7 mouse cellular contexts compared by ENCODE assay signal in genomic region chr6:124745490-124746295, GRCm38 (mm10). TPM values are rescaled to one million over a fixed set of nuclear protein-coding genes. Genes with fewer than 3 reads are reported as not detected.
DNase-seq lines count a peak whose midpoint lies in the region; ATAC-seq and TF ChIP-seq lines count a peak whose summit lies in the region.

No protein-coding gene starts in this region.

- H3K4me3 ChIP-seq in embryonic facial prominence, embryonic 12.5 days = peak overlapping the region; percentile 47
- peak overlapping the region; percentile 54 for H3K4me3 ChIP-seq in limb, embryonic 11.5 days (ENCODE audit: low read depth, low read length)
- peak overlapping the region; percentile 50 for H3K4me3 ChIP-seq in midbrain, embryonic 13.5 days (replicated peaks)
- H3K4me3 ChIP-seq in small intestine, adult 2 months (ENCODE audit: low read depth, low read length) = peak overlapping the region; percentile 76

- peak overlapping the region; percentile 83 for H3K9ac ChIP-seq in embryonic facial prominence, embryonic 12.5 days
- peak overlapping the region; percentile 84 for H3K9ac ChIP-seq in limb, embryonic 11.5 days (ENCODE audit: low read length)
- peak overlapping the region; percentile 80 for H3K9ac ChIP-seq in midbrain, embryonic 13.5 days (replicated peaks)

- peak overlapping the region; percentile 96 for H3K4me2 ChIP-seq in embryonic facial prominence, embryonic 12.5 days (replicated peaks)
- peak overlapping the region; percentile 97 for H3K4me2 ChIP-seq in limb, embryonic 11.5 days (ENCODE audit: low read depth, severe bottlenecking)
- peak overlapping the region; percentile 97 for H3K4me2 ChIP-seq in midbrain, embryonic 13.5 days (replicated peaks)

- DNase-seq in adrenal gland, postnatal 36 days = peak; percentile 95 to 96
- peak; percentile 94 to 95 for DNase-seq in heart, adult 18-20 months
- peak; percentile 94 for DNase-seq in kidney, adult 18-20 months
- DNase-seq in limb, embryonic 11.5 days (ENCODE audit: low spot score) = peak; percentile 96

- peaks cover 64% of the 10 kb centered on the region for H3K36me3 ChIP-seq in embryonic facial prominence, embryonic 12.5 days
- H3K36me3 ChIP-seq in limb, embryonic 11.5 days (ENCODE audit: control insufficient read depth, insufficient read depth, low read length) = peaks cover 32% of the 10 kb centered on the region
- peaks cover 59% of the 10 kb centered on the region for H3K36me3 ChIP-seq in midbrain, embryonic 13.5 days
- H3K36me3 ChIP-seq in small intestine, adult 2 months (ENCODE audit: control insufficient read depth, insufficient read depth, low read length) = peaks cover 26% of the 10 kb centered on the region

- WGBS in embryonic facial prominence, embryonic 12.5 days = 1% methylated on average over 76 of the region's 85 CpGs
- WGBS in limb, embryonic 11.5 days = under 1% methylated on average over 85 of the region's 85 CpGs
- WGBS in midbrain, embryonic 13.5 days = under 1% methylated on average over 85 of the region's 85 CpGs
- under 1% methylated on average over 85 of the region's 85 CpGs for WGBS in small intestine, adult 2 months

- H3K9me3 ChIP-seq in embryonic facial prominence, embryonic 12.5 days = no peaks in the 10 kb centered on the region
- H3K9me3 ChIP-seq in limb, embryonic 11.5 days (ENCODE audit: control insufficient read depth, low read length) = no peaks in the 10 kb centered on the region
- no peaks in the 10 kb centered on the region for H3K9me3 ChIP-seq in midbrain, embryonic 13.5 days

- H3K27ac ChIP-seq in embryonic facial prominence, embryonic 12.5 days = peak overlapping the region; percentile 88
- peak overlapping the region; percentile 75 for H3K27ac ChIP-seq in limb, embryonic 11.5 days (replicated peaks; ENCODE audit: low read depth, low read length)
- H3K27ac ChIP-seq in midbrain, embryonic 13.5 days = peak overlapping the region; percentile 93
- peak overlapping the region; percentile 63 for H3K27ac ChIP-seq in small intestine, adult 2 months (ENCODE audit: insufficient read depth, low read depth, low read length)

- peak; percentile 80 for TF ChIP-seq CTCF in small intestine, adult 2 months (IDR thresholded peaks at IDR 0.05; ENCODE audit: extremely low read depth, insufficient read length, insufficient replicate concordance, low read depth, low read length)

- no peaks in the 10 kb centered on the region for H3K27me3 ChIP-seq in embryonic facial prominence, embryonic 12.5 days
- no peaks in the 10 kb centered on the region for H3K27me3 ChIP-seq in limb, embryonic 11.5 days (ENCODE audit: control insufficient read depth, insufficient read depth, low read length)
- no peaks in the 10 kb centered on the region for H3K27me3 ChIP-seq in midbrain, embryonic 13.5 days
- no peaks in the 10 kb centered on the region for H3K27me3 ChIP-seq in small intestine, adult 2 months (ENCODE audit: control insufficient read depth, insufficient read depth, low read length)

- H3K4me1 ChIP-seq in embryonic facial prominence, embryonic 12.5 days = peaks cover 28% of the 10 kb centered on the region
- peaks cover 23% of the 10 kb centered on the region for H3K4me1 ChIP-seq in limb, embryonic 11.5 days (ENCODE audit: control insufficient read depth, insufficient read depth, low read length)
- H3K4me1 ChIP-seq in midbrain, embryonic 13.5 days (replicated peaks) = peaks cover 29% of the 10 kb centered on the region
- peaks cover 13% of the 10 kb centered on the region for H3K4me1 ChIP-seq in small intestine, adult 2 months (ENCODE audit: control insufficient read depth, insufficient read depth, insufficient read length, low read length)

- peak; percentile 77 for ATAC-seq in embryonic facial prominence, embryonic 12.5 days (ENCODE audit: insufficient number of reproducible peaks, insufficient read depth, low FRiP score, low TSS enrichment)
- ATAC-seq in limb, embryonic 11.5 days (ENCODE audit: insufficient number of reproducible peaks, low FRiP score, low TSS enrichment, low read depth) = peak; percentile 80
- peak; percentile 83 for ATAC-seq in midbrain, embryonic 13.5 days

- no peak; the same call in 1 of the 2 replicates for TF ChIP-seq POLR2A in small intestine, adult 2 months (IDR thresholded peaks at IDR 0.05; ENCODE audit: low read depth, low read length)

RNA-seq across cellular contexts. Expression of gene Grcc10, which starts 4.5 kb away (rescaled TPM):
- 100 to 1,000 TPM; 331 to 397 TPM for total RNA-seq in adrenal gland, postnatal 36 days (2021)
- 498 and 530 TPM in 2 replicates for polyA plus RNA-seq in embryonic facial prominence, embryonic 12.5 days (2016; fragmentation: Nextera tagmentation; extraction: Ambion mirVana)
- 100 to 1,000 TPM; 277 to 290 TPM for total RNA-seq in heart, adult 18-20 months (2021)
- polyA plus RNA-seq in limb, embryonic 11.5 days (2014; fragmentation: Nextera tagmentation; extraction: Ambion mirVana) = 491 and 549 TPM in 2 replicates
- polyA plus RNA-seq in midbrain, embryonic 13.5 days (2015; fragmentation: Nextera tagmentation; extraction: Ambion mirVana) = 710 and 725 TPM in 2 replicates
- polyA plus RNA-seq in small intestine, adult 2 months (2012; rRNA removed) = 80.4 and 143 TPM in 2 replicates

RNA-seq across cellular contexts. Expression of gene Ptpn6, which starts 7.2 kb away (rescaled TPM):
- total RNA-seq in adrenal gland, postnatal 36 days (2021) = 1 to 10 TPM; 5.5 to 9.6 TPM
- polyA plus RNA-seq in embryonic facial prominence, embryonic 12.5 days (2016; fragmentation: Nextera tagmentation; extraction: Ambion mirVana) = 6.7 TPM in 2 replicates
- 10 to 100 TPM in 1 of 2 experiments, 1 to 10 TPM in 1; 3.0 to 12.9 TPM for total RNA-seq in heart, adult 18-20 months (2021)
- polyA plus RNA-seq in limb, embryonic 11.5 days (2014; fragmentation: Nextera tagmentation; extraction: Ambion mirVana) = 7.8 and 8.7 TPM in 2 replicates
- polyA plus RNA-seq in midbrain, embryonic 13.5 days (2015; fragmentation: Nextera tagmentation; extraction: Ambion mirVana) = 3.4 and 4.1 TPM in 2 replicates
- polyA plus RNA-seq in small intestine, adult 2 months (2012; rRNA removed) = 23.0 and 41.0 TPM in 2 replicates

RNA-seq across cellular contexts. Expression of gene Gm45234, which starts 10.1 kb away (rescaled TPM):
- under 1 TPM in 1 of 2 experiments, not detected in 1; 0.56 TPM for total RNA-seq in adrenal gland, postnatal 36 days (2021)
- not detected in 2 replicates for polyA plus RNA-seq in embryonic facial prominence, embryonic 12.5 days (2016; fragmentation: Nextera tagmentation; extraction: Ambion mirVana)
- total RNA-seq in heart, adult 18-20 months (2021) = not detected
- 0.13 TPM in 1 of 2 replicates, not detected in the other for polyA plus RNA-seq in limb, embryonic 11.5 days (2014; fragmentation: Nextera tagmentation; extraction: Ambion mirVana)
- not detected in 2 replicates for polyA plus RNA-seq in midbrain, embryonic 13.5 days (2015; fragmentation: Nextera tagmentation; extraction: Ambion mirVana)
- not detected in 2 replicates for polyA plus RNA-seq in small intestine, adult 2 months (2012; rRNA removed)

RNA-seq across cellular contexts. Expression of gene Atn1, which starts 10.6 kb away (rescaled TPM):
- total RNA-seq in adrenal gland, postnatal 36 days (2021) = 10 to 100 TPM; 77.4 to 78.1 TPM
- 20.1 and 20.5 TPM in 2 replicates for polyA plus RNA-seq in embryonic facial prominence, embryonic 12.5 days (2016; fragmentation: Nextera tagmentation; extraction: Ambion mirVana)
- total RNA-seq in heart, adult 18-20 months (2021) = 10 to 100 TPM; 41.1 to 46.9 TPM
- polyA plus RNA-seq in limb, embryonic 11.5 days (2014; fragmentation: Nextera tagmentation; extraction: Ambion mirVana) = 13.1 and 14.0 TPM in 2 replicates
- 21.5 and 25.4 TPM in 2 replicates for polyA plus RNA-seq in midbrain, embryonic 13.5 days (2015; fragmentation: Nextera tagmentation; extraction: Ambion mirVana)
- 42.8 and 92.6 TPM in 2 replicates for polyA plus RNA-seq in small intestine, adult 2 months (2012; rRNA removed)

RNA-seq across cellular contexts. Expression of gene Eno2, which starts 23.8 kb away (rescaled TPM):
- total RNA-seq in adrenal gland, postnatal 36 days (2021) = 10 to 100 TPM; 12.4 to 32.6 TPM
- polyA plus RNA-seq in embryonic facial prominence, embryonic 12.5 days (2016; fragmentation: Nextera tagmentation; extraction: Ambion mirVana) = 9.7 and 10.2 TPM in 2 replicates
- total RNA-seq in heart, adult 18-20 months (2021) = 1 to 10 TPM; 2.5 to 2.7 TPM
- polyA plus RNA-seq in limb, embryonic 11.5 days (2014; fragmentation: Nextera tagmentation; extraction: Ambion mirVana) = 1.8 and 3.0 TPM in 2 replicates
- polyA plus RNA-seq in midbrain, embryonic 13.5 days (2015; fragmentation: Nextera tagmentation; extraction: Ambion mirVana) = 27.5 and 29.7 TPM in 2 replicates
- polyA plus RNA-seq in small intestine, adult 2 months (2012; rRNA removed) = 1.3 and 1.7 TPM in 2 replicates

Comparison
In these comparisons a context has a peak if more than half of its experiments do, and no peak if none do; other contexts are left out.
1. Peak in every context shown above with its lines: DNase-seq, ATAC-seq, H3K4me3 ChIP-seq and H3K27ac ChIP-seq.